Mouse (Mus musculus): ENCODE data around the gene Bin2. TPM values are rescaled to one million over a fixed set of nuclear protein-coding genes. Genes with fewer than 3 reads are reported as not detected.

Gene Bin2
- total RNA-seq (2017) = 579 to 859 TPM (median 610 TPM) in 3 replicates

DNA sequence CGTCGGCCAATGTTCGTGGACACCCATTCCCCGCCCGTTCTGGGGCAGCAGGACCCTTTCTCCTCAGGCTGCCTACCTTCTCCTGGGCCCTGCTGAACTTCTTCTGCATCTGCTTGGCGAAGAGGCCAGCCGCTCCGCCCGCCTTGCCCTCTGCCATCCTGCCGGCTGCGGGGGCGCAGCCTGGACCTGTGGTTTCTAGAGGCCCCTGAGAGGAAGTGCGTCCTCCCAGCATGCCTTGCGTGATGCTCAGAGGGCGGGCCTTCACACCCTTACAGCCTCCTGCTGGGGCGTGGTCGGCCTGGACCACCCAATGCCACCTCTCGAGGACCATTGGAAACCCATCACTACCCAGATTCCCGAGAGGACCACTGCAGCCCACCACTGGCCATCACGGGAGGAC, at the start of gene Bin2:
Gene Bin2 (minus strand): TSS at position 217 of the 400 bp plus-strand sequence.
- peak; percentile 72 for ATAC-seq (replicated peaks; ENCODE audit: insufficient number of reproducible peaks, low FRiP score, low TSS enrichment, poor library complexity, severe bottlenecking)

DNA sequence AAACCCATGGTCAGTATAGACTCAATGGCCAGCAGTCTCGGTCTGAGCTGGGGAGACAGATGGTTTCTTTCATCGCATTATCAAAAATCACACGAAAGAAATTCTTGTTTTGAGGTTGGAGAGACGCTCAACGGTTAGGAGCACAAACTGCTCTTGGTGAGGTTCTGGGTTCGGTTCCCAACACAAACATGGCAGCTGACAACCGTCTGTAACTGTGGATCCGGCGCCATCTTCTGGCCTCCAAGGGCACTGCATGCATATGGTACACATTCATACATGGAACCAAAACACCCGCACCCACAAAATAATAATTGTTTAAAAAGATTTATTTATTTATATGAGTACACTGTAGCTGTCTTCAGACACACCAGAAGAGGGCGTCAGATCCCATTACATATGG, 49.2 kb upstream of the Bin2 start:
- ATAC-seq (replicated peaks; ENCODE audit: insufficient number of reproducible peaks, low FRiP score, low TSS enrichment, poor library complexity, severe bottlenecking) = no peak

DNA sequence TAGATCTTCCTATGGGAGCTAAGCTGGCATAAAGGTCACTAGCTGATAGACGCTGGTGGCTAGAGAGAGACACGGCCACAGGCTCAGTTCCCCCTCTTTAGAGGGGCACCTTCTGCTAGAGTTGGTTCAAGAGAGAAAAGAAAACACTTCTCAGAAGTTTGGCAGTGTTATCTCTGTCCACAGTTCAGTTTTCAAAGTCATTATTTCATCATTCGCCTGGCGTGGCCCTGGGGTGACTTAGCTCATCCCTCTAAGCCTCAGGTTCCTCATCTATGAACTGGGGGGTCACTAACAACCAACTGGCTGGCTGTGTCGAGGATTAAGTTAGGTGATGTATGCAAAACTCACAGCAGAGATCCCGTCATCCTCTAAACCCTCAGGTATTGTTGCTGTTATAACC, 48.6 kb upstream of the Bin2 start:
- ATAC-seq (replicated peaks; ENCODE audit: insufficient number of reproducible peaks, low FRiP score, low TSS enrichment, poor library complexity, severe bottlenecking) = no peak

DNA sequence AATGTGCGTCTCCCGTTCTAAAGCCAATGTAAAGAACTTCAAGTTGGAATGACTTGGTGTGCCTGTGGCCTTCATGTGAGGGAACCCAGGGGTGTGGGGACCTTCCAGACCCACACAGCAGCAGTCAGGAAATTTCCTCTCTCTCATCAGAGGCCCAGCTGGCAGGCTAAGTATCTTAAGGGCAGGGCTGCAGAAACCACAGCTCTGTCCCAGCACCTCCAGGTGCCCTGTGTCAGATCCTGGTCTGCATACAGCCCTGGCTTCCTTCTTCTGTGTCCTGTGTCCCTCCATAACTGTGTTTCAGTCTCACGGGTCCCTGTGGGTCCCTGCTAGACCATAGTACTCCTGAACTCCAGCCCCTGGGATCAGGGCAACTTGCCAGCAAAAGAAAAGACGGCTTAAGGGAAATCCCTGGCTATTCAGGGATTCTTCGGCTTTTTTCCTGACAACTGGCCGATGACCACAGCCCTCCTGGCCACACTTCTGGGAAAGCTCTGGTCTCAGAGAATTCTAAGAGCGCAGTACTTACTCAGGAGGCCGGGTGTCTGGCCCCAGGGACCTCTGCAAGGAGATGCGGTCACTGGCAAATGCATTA, 46.1 kb upstream of the Bin2 start:
- no peak for ATAC-seq (replicated peaks; ENCODE audit: insufficient number of reproducible peaks, low FRiP score, low TSS enrichment, poor library complexity, severe bottlenecking)

DNA sequence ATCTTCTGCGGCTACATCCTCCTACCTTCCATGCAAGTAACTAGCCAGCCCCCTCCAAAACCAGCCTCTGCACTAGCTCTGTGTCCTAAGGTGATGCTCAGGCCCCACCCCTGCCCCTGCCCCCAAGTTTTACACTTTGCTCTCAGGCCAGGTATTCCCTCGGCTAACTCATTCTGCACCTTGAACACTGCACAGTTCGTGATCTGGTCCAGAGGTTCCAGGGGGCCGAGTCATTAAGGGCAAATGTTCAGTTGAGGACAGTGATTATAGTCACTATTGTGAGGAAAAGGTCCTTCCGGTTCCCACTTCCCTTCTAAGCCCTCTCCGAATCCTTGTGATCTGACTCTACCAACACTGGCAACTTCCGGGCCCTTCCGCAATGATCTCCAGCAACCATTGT, 45.1 kb upstream of the Bin2 start:
- ATAC-seq (replicated peaks; ENCODE audit: insufficient number of reproducible peaks, low FRiP score, low TSS enrichment, poor library complexity, severe bottlenecking) = no peak

DNA sequence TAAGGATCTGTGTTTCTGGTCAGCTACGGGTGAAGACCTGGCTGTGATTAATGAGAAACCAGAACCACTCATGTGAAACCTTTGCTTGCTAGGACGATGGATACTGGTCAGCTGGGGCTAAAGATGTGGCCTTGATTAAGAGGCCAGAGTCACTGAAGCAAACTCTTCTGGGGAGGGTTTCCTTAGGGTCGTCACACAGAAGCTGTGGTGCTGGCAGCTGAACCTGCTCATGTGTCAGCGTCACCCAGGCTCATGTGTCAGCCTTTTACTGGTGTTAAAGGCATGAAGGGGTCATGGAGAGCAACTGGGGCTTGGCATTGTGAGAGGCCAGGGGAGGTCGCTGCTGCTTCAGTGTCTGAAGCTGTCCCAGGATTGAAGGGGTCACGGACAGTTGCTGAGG, 41.5 kb upstream of the Bin2 start:
- no peak for ATAC-seq (replicated peaks; ENCODE audit: insufficient number of reproducible peaks, low FRiP score, low TSS enrichment, poor library complexity, severe bottlenecking)

DNA sequence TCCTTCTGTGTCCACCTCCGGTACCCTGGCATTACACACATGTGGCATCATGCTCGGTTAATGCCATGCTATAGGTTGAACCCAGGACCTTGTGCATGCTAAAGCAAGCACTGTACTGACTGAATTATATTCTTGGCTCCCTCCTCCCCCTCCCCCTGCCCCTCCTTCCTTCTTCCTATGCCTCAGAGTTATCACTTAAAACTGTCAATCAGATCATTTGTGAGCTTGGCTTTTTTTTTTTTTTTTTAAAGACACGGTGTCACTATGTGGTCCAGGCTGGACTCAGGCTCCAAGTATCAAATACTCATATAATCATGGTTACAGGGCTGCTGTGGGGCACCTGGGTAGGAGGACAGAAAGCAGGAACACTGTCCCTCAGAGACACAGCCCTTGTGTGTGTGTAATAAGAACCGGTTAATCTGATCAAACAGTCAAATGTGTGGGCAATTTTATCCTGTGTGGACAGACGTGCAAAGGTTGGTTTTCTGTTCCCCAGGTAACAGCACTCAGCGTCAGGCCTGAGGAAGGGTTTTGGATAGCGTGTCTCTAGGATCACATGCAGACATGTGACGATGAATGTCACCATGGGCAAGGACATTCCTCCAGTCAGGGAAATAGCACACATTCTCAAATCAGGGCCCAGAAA, 39.2 kb upstream of the Bin2 start:
- no peak for ATAC-seq (replicated peaks; ENCODE audit: insufficient number of reproducible peaks, low FRiP score, low TSS enrichment, poor library complexity, severe bottlenecking)

DNA sequence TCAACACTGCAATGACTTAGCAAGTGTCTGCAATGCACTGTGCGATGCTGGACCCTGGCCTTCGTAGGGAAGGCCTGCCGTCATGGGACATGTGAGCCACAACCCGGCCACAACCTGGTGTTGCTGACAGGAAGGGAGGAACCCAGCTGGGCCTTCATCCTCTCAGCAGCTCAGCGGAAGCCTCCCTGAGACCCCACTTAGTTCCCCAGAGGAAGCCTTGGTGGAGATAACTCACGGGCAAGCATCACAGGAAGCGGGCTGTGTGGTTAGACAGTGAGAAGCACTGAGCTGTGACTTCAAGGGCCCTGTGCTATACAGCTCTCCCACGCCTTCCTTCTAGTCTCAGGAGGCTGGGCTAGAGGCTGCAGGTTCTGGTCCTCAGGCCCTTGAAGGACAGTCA, 36.9 kb upstream of the Bin2 start:
- ATAC-seq (replicated peaks; ENCODE audit: insufficient number of reproducible peaks, low FRiP score, low TSS enrichment, poor library complexity, severe bottlenecking) = peak; percentile 78

DNA sequence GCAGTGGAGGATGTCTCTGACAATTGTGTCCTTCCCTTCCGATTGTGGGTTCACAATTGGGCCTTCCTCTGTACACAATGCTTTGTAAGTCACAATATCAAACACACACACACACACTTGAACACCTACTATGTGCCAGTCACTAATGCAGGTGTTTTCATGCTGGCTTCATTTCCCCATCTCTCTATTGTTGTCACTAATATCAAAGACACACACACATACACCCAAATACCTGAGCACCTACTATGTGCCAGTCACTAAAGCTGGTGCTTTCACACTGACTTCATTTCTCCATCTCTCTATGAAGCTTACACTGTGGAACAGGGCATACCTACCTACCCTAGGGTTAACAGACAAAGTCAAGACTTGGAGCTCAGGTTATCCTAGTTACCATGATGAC, 36.0 kb upstream of the Bin2 start:
- no peak for ATAC-seq (replicated peaks; ENCODE audit: insufficient number of reproducible peaks, low FRiP score, low TSS enrichment, poor library complexity, severe bottlenecking)

DNA sequence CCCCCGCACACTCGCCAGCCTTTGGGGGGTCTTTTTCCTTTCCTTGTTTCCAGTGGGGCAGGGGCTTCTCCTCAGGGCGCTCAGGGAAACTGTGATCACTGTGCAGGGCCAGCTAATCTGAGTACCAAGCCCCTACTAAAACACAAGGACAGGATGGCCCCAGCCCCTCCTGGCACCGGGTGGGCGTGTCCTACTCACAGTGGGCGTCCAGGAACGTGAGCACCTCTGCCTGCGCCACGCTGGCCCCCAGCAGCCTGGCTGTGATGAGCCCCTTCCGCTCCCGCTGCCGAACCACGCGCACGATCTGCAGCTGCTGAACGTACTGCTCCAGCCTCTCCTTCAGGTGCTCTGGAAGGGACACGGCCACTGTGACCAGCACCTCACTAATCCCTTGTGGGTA, 34.6 kb upstream of the Bin2 start:
- no peak for ATAC-seq (replicated peaks; ENCODE audit: insufficient number of reproducible peaks, low FRiP score, low TSS enrichment, poor library complexity, severe bottlenecking)

DNA sequence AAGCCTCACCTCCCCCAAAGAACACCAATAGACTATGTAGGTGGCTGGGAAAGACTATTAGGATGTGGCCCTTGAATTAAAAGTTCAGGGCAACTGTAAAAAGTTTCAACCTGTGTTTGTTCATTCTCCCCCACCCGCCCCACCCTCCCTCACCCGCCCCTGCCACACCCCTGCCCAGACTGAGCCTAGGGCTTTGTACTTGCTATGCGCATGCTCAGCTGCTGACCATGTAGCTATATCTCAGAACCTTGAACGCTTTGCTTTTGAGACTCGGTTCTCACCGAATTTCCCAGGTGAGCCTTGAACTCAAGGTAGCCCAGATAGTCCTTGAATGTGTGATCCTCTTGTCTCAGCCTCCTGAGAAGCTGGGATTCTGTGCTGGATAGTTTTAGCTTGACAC, 32.5 kb upstream of the Bin2 start:
- no peak for ATAC-seq (replicated peaks; ENCODE audit: insufficient number of reproducible peaks, low FRiP score, low TSS enrichment, poor library complexity, severe bottlenecking)

DNA sequence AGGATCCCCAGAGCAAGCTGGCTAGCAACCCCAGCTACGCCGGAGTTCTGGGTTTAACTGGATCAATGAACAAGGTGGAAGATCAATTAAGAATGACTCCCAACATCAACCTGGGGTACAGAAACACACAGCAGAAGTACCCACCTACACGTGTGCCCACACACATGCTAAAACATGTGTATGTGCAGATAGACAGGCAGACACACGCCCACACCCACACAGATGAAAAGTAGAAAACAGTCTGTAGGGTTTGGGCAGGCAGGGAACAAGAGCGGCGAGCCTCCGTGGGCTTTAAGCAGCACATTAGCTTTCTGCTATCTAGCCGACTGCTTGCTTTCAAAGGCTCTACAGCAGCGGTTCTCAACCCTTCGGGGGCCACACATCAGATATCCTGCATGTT, 31.8 kb upstream of the Bin2 start:
- ATAC-seq (replicated peaks; ENCODE audit: insufficient number of reproducible peaks, low FRiP score, low TSS enrichment, poor library complexity, severe bottlenecking) = no peak

DNA sequence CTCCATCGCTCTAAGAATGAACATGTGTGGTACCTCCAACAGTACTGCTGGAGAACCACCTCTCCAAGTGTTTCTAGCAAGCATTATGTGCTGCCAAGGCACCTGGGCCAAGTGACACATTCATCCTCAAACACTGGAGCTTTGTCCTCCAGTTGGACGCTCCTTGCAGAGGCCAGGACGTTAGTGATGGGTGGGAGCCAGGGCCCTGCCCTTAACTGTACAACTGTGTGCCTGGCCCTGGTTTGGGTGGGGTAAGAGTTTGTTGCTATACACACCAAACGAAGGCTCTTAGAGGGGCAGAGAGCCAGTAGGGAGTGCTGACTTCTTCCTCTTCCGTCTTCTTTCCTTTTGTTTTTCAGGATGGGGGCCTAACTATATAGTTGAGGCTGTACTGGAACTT, 31.1 kb upstream of the Bin2 start:
- no peak for ATAC-seq (replicated peaks; ENCODE audit: insufficient number of reproducible peaks, low FRiP score, low TSS enrichment, poor library complexity, severe bottlenecking)

DNA sequence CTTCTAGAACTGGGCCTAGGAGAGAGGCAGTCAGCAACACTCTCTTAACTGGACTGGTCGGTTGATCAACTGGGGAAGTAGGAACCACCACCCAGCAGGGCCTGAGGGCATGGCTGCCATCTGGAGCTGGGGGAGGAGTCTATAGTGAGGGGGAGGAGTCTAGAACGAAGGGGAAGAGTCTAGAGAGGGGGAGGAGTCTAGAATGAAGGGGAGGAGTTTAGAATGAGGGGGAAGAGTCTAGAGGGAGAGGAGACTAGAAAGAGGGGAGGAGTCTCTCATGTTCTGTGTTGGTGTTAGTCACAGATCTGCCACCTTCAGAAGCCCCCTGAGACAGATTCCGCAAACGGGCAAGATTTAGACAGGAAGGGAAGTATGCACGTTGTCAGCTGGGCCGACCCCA, 30.0 kb upstream of the Bin2 start:
- no peak; the same call in 1 of the 2 replicates for ATAC-seq (replicated peaks; ENCODE audit: insufficient number of reproducible peaks, low FRiP score, low TSS enrichment, poor library complexity, severe bottlenecking)

DNA sequence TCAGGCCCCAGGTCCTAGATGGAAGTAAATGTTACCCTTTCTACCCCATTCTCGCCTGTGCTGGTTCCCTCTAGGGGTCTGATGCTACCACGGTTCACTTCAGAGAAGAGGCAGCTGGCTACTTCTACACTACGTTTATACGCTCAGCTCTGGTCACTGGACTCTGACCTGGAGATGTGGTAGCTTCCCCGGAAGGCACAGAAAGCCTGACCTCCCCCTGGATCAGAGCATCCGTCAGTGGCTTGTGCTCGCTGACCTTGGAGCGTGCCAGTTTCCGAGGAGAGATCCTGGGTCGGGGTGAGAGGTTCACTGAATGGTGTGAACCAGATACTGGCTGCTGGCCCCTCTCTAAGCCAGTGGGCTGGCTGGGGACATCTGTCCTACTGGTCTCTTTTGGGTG, 28.7 kb upstream of the Bin2 start:
- no peak for ATAC-seq (replicated peaks; ENCODE audit: insufficient number of reproducible peaks, low FRiP score, low TSS enrichment, poor library complexity, severe bottlenecking)

DNA sequence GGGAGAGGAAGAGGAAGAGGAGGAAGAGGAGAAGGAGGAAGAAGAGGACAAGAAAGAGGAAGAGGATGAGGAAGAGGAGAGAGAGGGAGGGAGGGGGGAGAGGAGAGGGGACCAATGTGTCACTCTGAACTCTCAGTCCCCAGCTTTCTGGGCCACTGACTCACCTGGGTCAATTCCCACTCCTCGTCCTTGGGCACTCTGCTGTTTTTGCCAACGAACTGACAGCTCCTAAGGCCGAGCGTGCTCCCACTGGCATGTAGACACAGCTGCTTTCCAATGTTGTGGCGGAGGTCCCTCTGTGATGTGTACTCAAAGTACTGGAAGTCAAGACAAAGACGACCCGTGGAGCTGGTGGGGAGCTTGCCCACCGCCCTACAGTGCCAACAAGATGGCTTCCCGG, 25.1 kb upstream of the Bin2 start:
- no peak for ATAC-seq (replicated peaks; ENCODE audit: insufficient number of reproducible peaks, low FRiP score, low TSS enrichment, poor library complexity, severe bottlenecking)

DNA sequence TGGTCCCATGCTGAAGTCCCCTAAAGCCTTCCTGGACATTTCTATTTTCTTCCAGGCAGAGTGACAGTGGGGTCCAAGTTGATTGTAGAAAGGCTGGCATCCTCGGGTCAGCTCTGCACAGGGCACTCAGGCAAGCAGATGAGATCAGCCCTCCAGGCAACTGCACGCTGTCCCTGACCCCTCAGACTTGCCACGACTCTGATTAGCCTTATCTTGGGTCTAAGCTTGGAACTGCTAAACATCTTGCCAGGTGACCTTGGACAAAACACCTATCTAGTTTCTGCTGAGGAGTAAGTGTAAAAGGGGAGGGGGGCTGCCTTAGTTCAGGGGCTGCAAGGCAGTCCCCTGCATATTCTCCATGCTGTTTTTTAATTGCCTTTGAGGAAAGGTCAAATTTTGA, 22.6 kb upstream of the Bin2 start:
- no peak for ATAC-seq (replicated peaks; ENCODE audit: insufficient number of reproducible peaks, low FRiP score, low TSS enrichment, poor library complexity, severe bottlenecking)

DNA sequence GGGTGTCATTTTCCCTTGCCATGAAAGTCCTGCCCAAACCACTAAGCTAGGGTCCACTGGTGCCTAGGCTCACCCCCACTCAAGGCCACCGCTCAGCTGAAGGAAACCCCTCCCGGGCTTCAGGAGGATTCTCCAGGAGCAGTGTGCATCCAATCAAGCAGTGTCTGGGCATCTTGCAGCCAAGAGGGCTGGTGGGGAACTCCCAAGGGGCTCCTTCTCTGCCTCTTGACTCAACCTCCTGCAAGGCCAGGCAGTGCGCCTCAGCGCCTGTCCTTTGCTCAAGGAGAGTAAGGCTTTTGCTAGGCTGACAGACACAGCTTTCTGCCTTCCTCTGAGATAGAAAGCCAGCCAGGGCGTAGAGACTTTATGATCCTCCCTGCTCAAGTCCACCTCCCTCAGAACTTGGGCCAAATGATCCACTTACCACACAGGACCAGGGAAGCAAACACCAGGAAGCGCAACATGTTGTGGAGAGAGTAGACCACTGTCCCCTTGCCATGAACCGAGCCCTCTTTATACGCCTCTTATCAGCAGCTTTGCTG, 18.1 kb upstream of the Bin2 start, which contains the start of gene Cela1:
Gene Cela1 (minus strand): TSS at position 492 of the 542 bp plus-strand sequence.
- ATAC-seq (replicated peaks; ENCODE audit: insufficient number of reproducible peaks, low FRiP score, low TSS enrichment, poor library complexity, severe bottlenecking) = no peak

DNA sequence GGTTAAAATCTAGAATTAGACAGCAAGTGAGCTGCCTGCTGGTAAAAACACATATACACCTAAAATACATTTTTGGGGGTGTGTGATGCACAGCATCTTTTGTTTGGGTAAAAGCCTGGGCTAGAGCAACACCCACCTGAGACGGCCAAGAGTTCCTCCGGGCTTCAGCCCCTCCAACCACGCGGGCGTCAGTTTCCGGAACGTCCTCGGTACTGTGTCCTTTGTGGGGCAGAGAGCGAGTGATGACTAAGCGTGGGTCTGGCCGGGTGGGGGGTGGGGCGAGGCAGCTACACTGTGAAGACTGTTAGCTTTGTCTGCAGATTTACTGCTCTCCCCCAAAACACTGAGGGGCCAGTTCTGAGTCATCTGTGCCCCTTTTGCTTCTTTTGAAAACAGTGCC, 17.6 kb upstream of the Bin2 start:
- peak; percentile 51 for ATAC-seq (replicated peaks; ENCODE audit: insufficient number of reproducible peaks, low FRiP score, low TSS enrichment, poor library complexity, severe bottlenecking)

DNA sequence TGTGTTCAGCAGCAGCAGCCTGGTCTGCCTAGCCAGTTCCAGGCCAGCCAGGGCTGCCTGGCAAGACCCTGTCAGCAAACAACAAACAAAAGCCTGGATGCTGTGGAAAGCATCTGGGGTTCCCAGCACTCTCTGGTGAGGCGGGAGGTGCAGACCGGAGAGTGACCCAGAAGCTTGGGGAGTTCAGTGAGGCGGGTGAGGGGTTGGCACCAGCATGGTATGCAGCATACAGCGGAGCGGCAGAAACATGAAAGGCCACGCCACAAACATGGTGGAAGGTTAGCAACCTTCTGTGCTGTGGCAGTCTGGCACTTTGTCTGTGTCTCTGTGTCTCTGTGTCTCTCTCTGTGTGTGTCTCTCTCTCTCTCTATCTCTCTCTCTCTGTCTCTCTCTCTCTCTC, 17.1 kb upstream of the Bin2 start:
- no peak for ATAC-seq (replicated peaks; ENCODE audit: insufficient number of reproducible peaks, low FRiP score, low TSS enrichment, poor library complexity, severe bottlenecking)

Data from monocyte, adult 5-6 weeks (primary cell).